In genomic region chr9:41337375-41337774, GRCm38 (mm10) we compare ENCODE assay signal across 24 mouse cellular contexts.
"Had no signal": no experiment of that assay in that cellular context is flagged by ENCODE, and none has a peak within 500 bp of the region (broad histone marks: within the 10 kb centered on the region; RNA-seq: fewer than 3 reads in every experiment).

No protein-coding gene starts in this region.

- H3K27me3 ChIP-seq: heart, embryonic 12.5 days; hindbrain, embryonic 12.5 days; intestine, embryonic 15.5 days; limb, embryonic 13.5 days; limb, embryonic 15.5 days had no signal

- H3K4me3 ChIP-seq: gastrocnemius, adult 2 months; heart, embryonic 10.5 days; heart, embryonic 12.5 days; hindbrain, embryonic 10.5 days; hindbrain, embryonic 12.5 days; intestine, embryonic 15.5 days; layer of hippocampus, adult 2 months; limb, embryonic 13.5 days; limb, embryonic 15.5 days had no signal

- H3K9ac ChIP-seq: heart, embryonic 12.5 days; hindbrain, embryonic 12.5 days; hindbrain, embryonic 14.5 days; intestine, embryonic 15.5 days; limb, embryonic 13.5 days; limb, embryonic 15.5 days had no signal

- H3K4me2 ChIP-seq: heart, embryonic 12.5 days; hindbrain, embryonic 12.5 days; hindbrain, embryonic 14.5 days; intestine, embryonic 15.5 days; limb, embryonic 13.5 days; limb, embryonic 15.5 days had no signal

- ATAC-seq: hindbrain, embryonic 16.5 days; inflammation-experienced regulatory T-cells, adult 6 months; intestine, embryonic 15.5 days; intestine, postnatal 0 days had no signal

- H3K27ac ChIP-seq: gastrocnemius, adult 2 months; heart, embryonic 10.5 days; hindbrain, embryonic 10.5 days; hindbrain, embryonic 12.5 days; hindbrain, embryonic 14.5 days; intestine, embryonic 15.5 days; layer of hippocampus, adult 2 months; limb, embryonic 13.5 days; limb, embryonic 15.5 days had no signal

- H3K4me1 ChIP-seq: intestine, embryonic 15.5 days had no signal

- H3K9me3 ChIP-seq: heart, embryonic 10.5 days; heart, embryonic 12.5 days; hindbrain, embryonic 10.5 days; hindbrain, embryonic 12.5 days; intestine, embryonic 15.5 days; limb, embryonic 13.5 days; limb, embryonic 15.5 days had no signal

- DNase-seq: gastrocnemius, adult 2 months; gastrocnemius, postnatal 10 days; gastrocnemius, postnatal 25 days; heart, adult 18-20 months; heart, postnatal 10 days; heart, postnatal 4 days; kidney, adult 18-20 months; kidney, adult 8-10 months; kidney, postnatal 10 days; kidney, postnatal 25 days; kidney, postnatal 4 days; left cerebral cortex, postnatal 4 days had no signal

- H3K36me3 ChIP-seq: heart, embryonic 10.5 days; heart, embryonic 12.5 days; hindbrain, embryonic 12.5 days; intestine, embryonic 15.5 days; limb, embryonic 13.5 days; limb, embryonic 15.5 days had no signal
